Mouse (Mus musculus): ENCODE data around the gene Pygo2. TPM values are rescaled to one million over a fixed set of nuclear protein-coding genes. Genes with fewer than 3 reads are reported as not detected.

Gene Pygo2
- total RNA-seq, 2 experiments from 2014 or later, result 8.8 to 18.9 TPM

- ATAC-seq (replicated peaks; ENCODE audit: poor library complexity, severe bottlenecking), result no peak
Observed at GRCm38 (mm10) chr3:89451916-89452315, 21.9 kb downstream of the Pygo2 start.

GRCm38 (mm10) chr3:89454401-89455177, 24.6 kb downstream of the Pygo2 start, which contains the start of gene Pmvk:
Gene Pmvk (plus strand): TSS chr3:89454541.
- ATAC-seq (replicated peaks; ENCODE audit: poor library complexity, severe bottlenecking), result no peak

- ATAC-seq (replicated peaks; ENCODE audit: poor library complexity, severe bottlenecking), result no peak
Observed at GRCm38 (mm10) chr3:89455786-89456285, 25.8 kb downstream of the Pygo2 start.

GRCm38 (mm10) chr3:89456726-89457665, 27.0 kb downstream of the Pygo2 start:
- peak; percentile 89 for ATAC-seq (replicated peaks; ENCODE audit: poor library complexity, severe bottlenecking)

GRCm38 (mm10) chr3:89458372-89458964, 28.5 kb downstream of the Pygo2 start:
- peak; percentile 54 for ATAC-seq (replicated peaks; ENCODE audit: poor library complexity, severe bottlenecking)

GRCm38 (mm10) chr3:89458965-89459807, 29.2 kb downstream of the Pygo2 start:
- ATAC-seq (replicated peaks; ENCODE audit: poor library complexity, severe bottlenecking), result peak; percentile 62

GRCm38 (mm10) chr3:89468268-89468667, 38.3 kb downstream of the Pygo2 start:
- no peak for ATAC-seq (replicated peaks; ENCODE audit: poor library complexity, severe bottlenecking)

GRCm38 (mm10) chr3:89472280-89472679, 42.3 kb downstream of the Pygo2 start:
- peak; percentile 55 for ATAC-seq (replicated peaks; ENCODE audit: poor library complexity, severe bottlenecking)

- peak; percentile 74 for ATAC-seq (replicated peaks; ENCODE audit: poor library complexity, severe bottlenecking)
Observed at GRCm38 (mm10) chr3:89473838-89474237, 43.8 kb downstream of the Pygo2 start.

GRCm38 (mm10) chr3:89479055-89479454, 49.0 kb downstream of the Pygo2 start:
- ATAC-seq (replicated peaks; ENCODE audit: poor library complexity, severe bottlenecking), result no peak

- ATAC-seq (replicated peaks; ENCODE audit: poor library complexity, severe bottlenecking), result peak; percentile 38; the same call in 1 of the 2 replicates
Observed at GRCm38 (mm10) chr3:89481488-89481887, 51.5 kb downstream of the Pygo2 start.

GRCm38 (mm10) chr3:89482249-89482648, 52.2 kb downstream of the Pygo2 start:
- no peak; the same call in 1 of the 2 replicates for ATAC-seq (replicated peaks; ENCODE audit: poor library complexity, severe bottlenecking)

Other genes starting within 250 kb of the Pygo2 start
- gene Fam189b, start 247.1 kb upstream of the Pygo2 start, total RNA-seq (2014; fragmentation: Nextera tagmentation), result 23.9 and 27.2 TPM in 2 replicates
- 2.5 and 2.9 TPM in 2 replicates for gene Fam189b, start 247.1 kb upstream of the Pygo2 start, total RNA-seq (2017)
- gene Gba, start 227.3 kb upstream of the Pygo2 start, total RNA-seq (2014; fragmentation: Nextera tagmentation), result 39.7 and 74.2 TPM in 2 replicates
- gene Gba, start 227.3 kb upstream of the Pygo2 start, total RNA-seq (2017), result 49.3 and 50.5 TPM in 2 replicates
- not detected in 2 replicates for gene Thbs3, start 215.0 kb upstream of the Pygo2 start, total RNA-seq (2014; fragmentation: Nextera tagmentation)
- 0.13 TPM in 1 of 2 replicates, not detected in the other for gene Thbs3, start 215.0 kb upstream of the Pygo2 start, total RNA-seq (2017)
- gene Mtx1, start 203.1 kb upstream of the Pygo2 start, total RNA-seq (2014; fragmentation: Nextera tagmentation), result 78.6 and 102 TPM in 2 replicates
- 76.4 and 114 TPM in 2 replicates for gene Mtx1, start 203.1 kb upstream of the Pygo2 start, total RNA-seq (2017)
- gene Muc1, start 201.2 kb upstream of the Pygo2 start, total RNA-seq (2014; fragmentation: Nextera tagmentation), result not detected in 2 replicates
- 0.04 TPM in 1 of 2 replicates, not detected in the other for gene Muc1, start 201.2 kb upstream of the Pygo2 start, total RNA-seq (2017)
- 312 and 315 TPM in 2 replicates for gene Krtcap2, start 184.2 kb upstream of the Pygo2 start, total RNA-seq (2014; fragmentation: Nextera tagmentation)
- gene Krtcap2, start 184.2 kb upstream of the Pygo2 start, total RNA-seq (2017), result 376 and 384 TPM in 2 replicates
- 3.7 and 6.0 TPM in 2 replicates for gene Trim46, start 183.9 kb upstream of the Pygo2 start, total RNA-seq (2014; fragmentation: Nextera tagmentation)
- gene Trim46, start 183.9 kb upstream of the Pygo2 start, total RNA-seq (2017), result 0.52 and 2.8 TPM in 2 replicates
- gene Dpm3, start 170.9 kb upstream of the Pygo2 start, total RNA-seq (2014; fragmentation: Nextera tagmentation), result 31.2 and 122 TPM in 2 replicates
- 86.0 and 91.7 TPM in 2 replicates for gene Dpm3, start 170.9 kb upstream of the Pygo2 start, total RNA-seq (2017)
- gene Slc50a1, start 159.6 kb upstream of the Pygo2 start, total RNA-seq (2014; fragmentation: Nextera tagmentation), result 55.0 and 80.7 TPM in 2 replicates
- gene Slc50a1, start 159.6 kb upstream of the Pygo2 start, total RNA-seq (2017), result 62.0 and 65.0 TPM in 2 replicates
- not detected in 2 replicates for gene Efna1, start 149.1 kb upstream of the Pygo2 start, total RNA-seq (2014; fragmentation: Nextera tagmentation)
- gene Efna1, start 149.1 kb upstream of the Pygo2 start, total RNA-seq (2017), result not detected in 2 replicates
- not detected in 2 replicates for gene Efna3, start 107.2 kb upstream of the Pygo2 start, total RNA-seq (2014; fragmentation: Nextera tagmentation)
- gene Efna3, start 107.2 kb upstream of the Pygo2 start, total RNA-seq (2017), result not detected in 2 replicates
- 0.66 and 2.1 TPM in 2 replicates for gene Efna4, start 92.2 kb upstream of the Pygo2 start, total RNA-seq (2014; fragmentation: Nextera tagmentation)
- not detected in 2 replicates for gene Efna4, start 92.2 kb upstream of the Pygo2 start, total RNA-seq (2017)
- gene Adam15, start 80.2 kb upstream of the Pygo2 start, total RNA-seq (2014; fragmentation: Nextera tagmentation), result 42.7 and 80.7 TPM in 2 replicates
- 34.8 and 44.8 TPM in 2 replicates for gene Adam15, start 80.2 kb upstream of the Pygo2 start, total RNA-seq (2017)
- not detected in 2 replicates for gene Dcst2, start 68.2 kb upstream of the Pygo2 start, total RNA-seq (2014; fragmentation: Nextera tagmentation)
- gene Dcst2, start 68.2 kb upstream of the Pygo2 start, total RNA-seq (2017), result not detected in 2 replicates
- not detected in 2 replicates for gene Dcst1, start 65.0 kb upstream of the Pygo2 start, total RNA-seq (2014; fragmentation: Nextera tagmentation)
- not detected in 2 replicates for gene Dcst1, start 65.0 kb upstream of the Pygo2 start, total RNA-seq (2017)
- 8.5 and 18.6 TPM in 2 replicates for gene Zbtb7b, start 35.4 kb upstream of the Pygo2 start, total RNA-seq (2014; fragmentation: Nextera tagmentation)
- 7.5 and 14.0 TPM in 2 replicates for gene Zbtb7b, start 35.4 kb upstream of the Pygo2 start, total RNA-seq (2017)
- 0.64 and 2.1 TPM in 2 replicates for gene Lenep, start 27.4 kb upstream of the Pygo2 start, total RNA-seq (2014; fragmentation: Nextera tagmentation)
- not detected in 2 replicates for gene Lenep, start 27.4 kb upstream of the Pygo2 start, total RNA-seq (2017)
- 27.5 and 41.7 TPM in 2 replicates for gene Flad1, start 18.3 kb upstream of the Pygo2 start, total RNA-seq (2014; fragmentation: Nextera tagmentation)
- 15.3 and 16.2 TPM in 2 replicates for gene Flad1, start 18.3 kb upstream of the Pygo2 start, total RNA-seq (2017)
- 178 and 260 TPM in 2 replicates for gene Cks1b, start 11.8 kb upstream of the Pygo2 start, total RNA-seq (2014; fragmentation: Nextera tagmentation)
- gene Cks1b, start 11.8 kb upstream of the Pygo2 start, total RNA-seq (2017), result 194 and 212 TPM in 2 replicates
- gene Shc1, start 11.8 kb upstream of the Pygo2 start, total RNA-seq (2014; fragmentation: Nextera tagmentation), result 51.2 and 75.8 TPM in 2 replicates
- 37.7 and 49.1 TPM in 2 replicates for gene Shc1, start 11.8 kb upstream of the Pygo2 start, total RNA-seq (2017)
- 9.7 TPM in 2 replicates for gene Pbxip1, start 6.5 kb downstream of the Pygo2 start, total RNA-seq (2014; fragmentation: Nextera tagmentation)
- gene Pbxip1, start 6.5 kb downstream of the Pygo2 start, total RNA-seq (2017), result 7.8 and 12.2 TPM in 2 replicates
- 13.3 and 20.7 TPM in 2 replicates for gene Pmvk, start 24.3 kb downstream of the Pygo2 start, total RNA-seq (2014; fragmentation: Nextera tagmentation)
- gene Pmvk, start 24.3 kb downstream of the Pygo2 start, total RNA-seq (2017), result 9.5 and 22.8 TPM in 2 replicates
- not detected in 2 replicates for gene Kcnn3, start 90.0 kb downstream of the Pygo2 start, total RNA-seq (2014; fragmentation: Nextera tagmentation)
- gene Kcnn3, start 90.0 kb downstream of the Pygo2 start, total RNA-seq (2017), result not detected in 2 replicates

Measured in granulocyte monocyte progenitor cell, adult 5-6 weeks (primary cell).